Mouse (Mus musculus) brain, embryonic 14.5 days (tissue): ENCODE data around the gene Nudt3. TPM values are rescaled to one million over a fixed set of nuclear protein-coding genes. Genes with fewer than 3 reads are reported as not detected.
A peak's percentile ranks its signal among the peaks of the same experiment; 100 is the strongest.

Experiments used
- DNase-seq: peaks from one replicate; pipeline ENCODE4 v3.0.0-alpha.2; 2011; ENCODE audit warnings: low read depth
- CTCF ChIP-seq: fragments of 200-500 bp; IDR thresholded peaks from 2 replicates; pipeline ENCODE4 v1.5.1; 2012; ENCODE audit warnings: inconsistent platforms, mild to moderate bottlenecking, moderate library complexity, borderline replicate concordance; ENCODE audit not compliant: insufficient read depth, insufficient read length; ENCODE audit errors: extremely low read depth
- POLR2A ChIP-seq: fragments of 200-500 bp; IDR thresholded peaks from 2 replicates; pipeline ENCODE4 v1.6.1; 2012; ENCODE audit warnings: mild to moderate bottlenecking, inconsistent platforms, borderline replicate concordance; ENCODE audit not compliant: poor library complexity, insufficient read depth, insufficient read length, severe bottlenecking; ENCODE audit errors: extremely low read depth
- polyA plus RNA-seq: library from polyadenylated mRNA; depleted of rRNA; stranded (reverse); fragments of >200 nt; gene quantifications from 2 replicates; pipeline ENCODE4 v1.2.3, GENCODE M21; 2012

Gene Nudt3
- polyA plus RNA-seq, 1 experiment = 287 TPM

GRCm38 (mm10) chr17:27609576-27609975 is 13.7 kb downstream of the Nudt3 start:
- TF ChIP-seq CTCF = no peak
- no peak for TF ChIP-seq POLR2A

DNA sequence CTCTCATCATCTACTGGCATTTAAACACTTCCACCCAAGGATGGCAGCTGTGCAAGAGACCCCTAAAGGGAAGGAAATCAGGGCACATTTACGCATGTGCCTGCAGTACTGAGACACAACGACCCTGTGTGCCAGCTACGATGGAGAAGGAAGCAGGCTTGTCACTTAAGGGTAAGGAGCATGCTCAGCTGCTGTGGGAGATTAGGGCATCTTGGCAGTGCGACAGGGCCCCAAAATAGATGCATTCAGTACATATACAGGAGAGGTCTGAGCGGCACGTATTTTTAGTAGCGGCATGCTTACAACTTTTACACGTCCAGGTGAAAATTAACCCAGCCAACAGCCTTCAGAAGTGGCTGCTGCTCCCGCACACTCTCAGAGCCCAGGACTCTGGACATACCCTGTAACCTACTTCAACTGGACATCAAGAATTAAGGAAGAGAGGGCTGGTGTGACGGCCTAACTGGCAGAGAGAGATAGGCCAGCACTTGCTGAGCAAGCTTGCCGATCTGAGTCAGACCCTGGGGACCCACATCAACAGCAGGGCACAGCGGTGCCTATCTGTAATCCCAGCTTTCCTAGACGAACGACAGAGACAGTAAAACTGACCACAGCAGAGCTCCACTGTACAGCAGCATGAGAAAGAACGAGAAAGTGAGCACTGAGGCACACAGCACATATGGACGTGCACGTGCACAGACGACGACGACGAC is 19.6 kb downstream of the Nudt3 start:
- TF ChIP-seq CTCF (no peak), POLR2A (no peak)
- DNase-seq = peak; percentile 48

More at GRCm38 (mm10) chr17:27609576-27609975, 13.7 kb downstream of the Nudt3 start:
- no peak for DNase-seq

- no peak for DNase-seq
- TF ChIP-seq POLR2A (no peak), CTCF (no peak)
Measured at GRCm38 (mm10) chr17:27603036-27603435, 20.3 kb downstream of the Nudt3 start.

DNA sequence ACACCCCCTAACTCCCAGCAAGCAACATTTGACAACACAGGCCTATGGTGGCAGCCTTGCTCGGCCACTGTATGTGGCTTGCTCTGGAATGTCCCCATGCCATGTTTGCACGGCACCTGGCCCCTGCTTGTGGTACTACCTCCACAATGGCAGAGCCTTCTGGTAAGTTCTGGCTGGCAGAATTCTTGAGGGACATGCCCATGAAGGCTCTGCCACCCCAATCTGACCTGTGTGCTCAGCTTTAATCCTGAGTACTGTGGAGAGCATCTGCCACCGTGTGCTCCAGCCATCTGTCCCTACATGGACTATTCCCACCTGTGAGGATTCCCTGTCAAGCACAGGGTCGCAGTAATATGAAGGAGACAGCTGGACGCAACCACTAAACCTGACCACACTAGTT is 22.4 kb downstream of the Nudt3 start:
- no peak for TF ChIP-seq CTCF
- no peak for TF ChIP-seq POLR2A
- DNase-seq = no peak

GRCm38 (mm10) chr17:27600286-27600685 is 23.0 kb downstream of the Nudt3 start:
- TF ChIP-seq POLR2A = no peak
- no peak for TF ChIP-seq CTCF
- DNase-seq = no peak

DNA sequence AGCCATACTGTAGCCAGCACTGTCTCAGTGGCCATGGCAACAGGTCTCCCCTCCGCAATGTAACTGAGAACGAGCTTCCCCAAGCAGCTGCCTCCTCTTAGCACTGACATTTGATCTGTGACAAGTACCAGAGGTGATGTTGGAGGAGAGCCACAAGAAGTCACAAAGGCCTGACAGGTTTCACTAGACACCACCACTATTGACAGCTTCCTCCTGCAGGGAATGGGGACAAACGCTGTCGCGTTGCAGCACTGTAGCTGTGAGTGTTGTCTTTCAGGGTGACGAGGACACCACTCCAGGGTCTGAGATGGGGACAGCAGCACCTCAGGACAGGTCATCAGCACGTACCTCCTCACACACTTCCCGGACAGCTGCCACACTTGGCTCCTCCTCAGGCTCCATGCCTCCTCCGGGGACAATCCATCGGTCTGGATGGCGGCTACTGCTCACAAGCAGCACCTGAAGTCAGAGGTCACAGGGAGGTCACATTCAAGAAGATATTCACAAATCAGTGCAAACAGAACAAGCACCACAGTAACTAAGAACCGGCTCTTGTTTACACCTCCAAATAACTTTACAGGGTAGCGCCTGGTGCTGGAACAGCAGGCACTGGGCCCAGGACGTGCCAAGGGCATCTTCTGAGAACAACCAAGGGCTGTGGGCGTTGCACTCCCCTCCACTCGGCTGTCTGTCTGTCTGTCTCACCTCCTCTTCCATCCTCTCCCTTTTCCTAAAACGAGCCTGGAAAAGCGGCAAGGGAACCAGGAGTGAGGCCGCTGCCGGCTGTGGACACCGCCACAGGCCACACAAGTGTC is 26.7 kb downstream of the Nudt3 start:
- no peak for DNase-seq
- no peak for TF ChIP-seq CTCF
- TF ChIP-seq POLR2A = no peak

DNA sequence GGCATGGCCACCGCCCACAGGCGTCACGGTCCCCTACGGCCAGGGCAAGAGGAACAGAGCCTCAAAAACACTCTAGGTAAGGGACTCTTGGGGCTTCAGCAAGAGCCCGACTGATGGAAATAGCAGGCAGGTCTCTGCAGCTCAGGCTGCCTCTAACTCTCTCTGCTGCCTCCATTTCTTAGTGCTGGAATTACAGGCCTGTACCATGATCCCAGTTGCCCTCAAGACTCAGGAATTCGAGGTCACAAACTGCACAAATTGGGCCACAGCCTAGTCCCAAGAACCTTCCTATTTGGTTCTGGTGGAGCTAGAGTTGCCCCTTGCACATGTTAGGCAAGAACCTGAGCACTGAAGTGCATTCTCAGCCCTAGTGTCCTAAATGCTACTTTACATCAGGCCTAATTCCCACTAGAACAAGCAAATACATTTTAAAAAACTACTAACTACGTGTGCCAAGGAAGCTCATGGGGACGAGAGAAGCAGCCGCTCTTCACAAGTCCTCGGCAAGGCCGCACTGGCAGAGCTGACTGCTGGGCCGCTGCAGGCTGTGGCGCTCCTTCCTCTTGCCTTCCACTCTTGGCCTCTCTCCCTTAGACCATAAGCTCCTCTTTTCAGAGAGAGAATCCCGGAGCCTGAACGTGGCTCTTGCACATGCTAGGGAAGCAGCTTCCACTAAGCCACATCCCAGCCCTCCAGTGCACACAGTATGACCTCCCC is 27.5 kb downstream of the Nudt3 start:
- TF ChIP-seq POLR2A (no peak), CTCF (no peak)
- no peak for DNase-seq

- no peak for TF ChIP-seq CTCF
- DNase-seq = no peak
Measured at GRCm38 (mm10) chr17:27592565-27592910, 30.8 kb downstream of the Nudt3 start.

- no peak for TF ChIP-seq POLR2A
- TF ChIP-seq CTCF = peak; percentile 11; the same call in 1 of the 2 replicates
- DNase-seq = no peak
Measured at GRCm38 (mm10) chr17:27591826-27592564, 31.3 kb downstream of the Nudt3 start.

DNA sequence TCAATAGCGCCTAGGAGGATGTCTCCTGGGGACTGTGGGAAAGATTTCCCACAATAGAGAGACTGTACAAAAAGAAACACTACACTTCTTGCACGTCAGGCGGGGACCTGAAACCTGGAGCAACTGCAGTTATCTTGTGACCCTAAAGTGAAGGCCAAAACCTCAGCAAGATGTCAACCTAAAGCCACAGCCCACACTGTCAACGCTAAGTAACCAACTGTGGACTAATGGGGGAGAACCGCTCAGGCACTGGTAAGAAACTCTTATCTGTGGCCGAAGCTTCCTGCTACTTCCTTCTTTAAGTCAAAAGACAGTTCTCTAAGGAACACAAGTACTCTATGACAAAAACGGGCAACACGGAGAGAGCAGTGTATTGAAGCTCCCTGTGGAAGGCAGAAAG is 35.1 kb downstream of the Nudt3 start:
- no peak for TF ChIP-seq POLR2A
- DNase-seq = no peak

DNA sequence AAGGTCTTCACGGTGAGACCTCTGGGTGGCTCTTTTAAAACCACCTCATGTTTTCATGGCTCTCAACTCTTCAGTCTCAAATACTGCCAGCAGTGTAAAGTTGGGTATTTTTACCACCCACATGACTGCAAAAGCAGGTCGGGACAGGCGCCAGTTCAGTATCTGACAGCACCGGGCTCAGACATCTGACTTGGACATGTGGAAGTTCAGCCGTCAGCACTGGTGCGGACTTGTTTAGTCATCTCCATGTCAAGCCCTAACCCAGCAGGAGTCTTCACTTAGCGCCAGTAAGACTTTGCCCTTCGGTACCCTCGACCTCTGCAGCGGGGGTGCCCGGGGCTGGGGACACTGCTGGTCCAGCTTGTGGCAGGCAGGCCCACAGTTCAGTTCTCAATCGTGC is 36.0 kb downstream of the Nudt3 start:
- TF ChIP-seq POLR2A (no peak), CTCF (no peak)
- no peak for DNase-seq

- TF ChIP-seq CTCF = no peak
- no peak for TF ChIP-seq POLR2A
- DNase-seq = no peak
Measured at GRCm38 (mm10) chr17:27586661-27587060, 36.6 kb downstream of the Nudt3 start.
